Mouse (Mus musculus) monocyte, adult 5-6 weeks (primary cell): ENCODE measurements at regions not wholly inside any gene's neighbourhood (a gene's known extent, or its start where the extent isn't known, plus 50 kb on each side); places are given as distances from the start of the nearest gene placed in this dataset.
A peak's percentile ranks its signal among the peaks of the same experiment; 100 is the strongest.
"Not testable (repeated sequence)": the region's sequence is repeated elsewhere in the genome, so short reads cannot be mapped to it uniquely, and the experiment has no call there.

Experiments used
- ATAC-seq: fragments of 153-309, 156-312 bp; replicated peaks from 2 replicates; pipeline ENCODE4 v1.8.0; 2017; ENCODE audit warnings: mild to moderate bottlenecking; ENCODE audit not compliant: low TSS enrichment, insufficient number of reproducible peaks, severe bottlenecking, poor library complexity, low FRiP score

DNA sequence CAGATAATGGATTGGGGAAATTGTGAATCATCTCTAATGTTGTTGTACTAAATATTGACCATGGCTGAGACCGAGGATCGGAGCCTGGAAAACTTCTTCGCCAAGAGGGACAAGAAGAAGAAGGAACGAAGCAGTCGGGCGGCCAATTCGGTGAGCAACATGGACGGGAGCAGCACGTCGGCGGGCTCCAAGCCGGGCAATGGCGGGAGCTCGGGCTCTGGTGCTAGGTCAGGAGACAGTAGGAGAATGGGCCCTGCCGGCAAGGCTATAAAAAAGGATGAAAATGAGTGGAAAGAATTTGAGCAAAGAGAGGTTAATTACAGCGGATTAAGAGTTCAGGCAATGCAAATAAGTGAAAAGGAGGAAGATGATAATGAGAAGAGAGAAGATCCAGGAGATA lies 55.0 kb upstream of the Zfp990 start:
- ATAC-seq = not testable (repeated sequence)

DNA sequence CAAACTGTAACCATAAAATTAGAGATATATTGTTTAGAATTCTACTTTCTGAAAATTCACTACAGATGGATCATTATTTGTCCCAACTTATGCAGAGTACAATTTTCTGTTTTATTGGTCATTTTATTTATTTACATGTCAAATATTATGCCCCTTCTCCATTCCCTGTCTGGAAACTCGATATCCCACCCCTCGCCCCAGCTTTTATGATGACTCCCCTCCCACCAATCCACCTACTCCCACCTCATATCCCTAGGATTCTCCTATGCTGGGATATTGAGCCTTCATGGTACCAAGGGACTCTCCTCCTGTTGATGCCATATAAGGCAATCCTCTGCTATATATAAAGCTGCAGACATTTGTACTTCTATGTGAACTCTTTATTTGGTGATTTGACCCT lies 62.0 kb upstream of the Zfp990 start:
- ATAC-seq = no peak

DNA sequence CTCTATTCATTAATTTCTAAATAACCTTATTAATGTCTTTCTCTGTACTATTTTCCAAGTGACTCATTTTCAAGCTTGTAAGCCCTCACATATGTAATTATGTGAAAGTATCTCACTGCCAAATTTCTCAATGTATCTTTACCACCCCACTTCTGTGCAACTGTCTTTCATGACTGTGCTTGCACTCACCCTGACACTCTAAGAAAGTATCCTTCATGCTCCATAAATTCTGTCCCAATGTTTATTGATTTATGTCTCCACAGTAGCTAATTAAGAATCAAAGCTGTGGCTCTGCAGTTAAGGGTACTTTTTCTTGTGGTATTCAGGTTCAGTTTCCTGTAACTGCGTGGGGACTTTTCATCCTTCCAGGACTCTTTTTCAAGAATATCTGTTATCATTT lies 73.8 kb upstream of the Zfp990 start:
- ATAC-seq = not testable (repeated sequence)

DNA sequence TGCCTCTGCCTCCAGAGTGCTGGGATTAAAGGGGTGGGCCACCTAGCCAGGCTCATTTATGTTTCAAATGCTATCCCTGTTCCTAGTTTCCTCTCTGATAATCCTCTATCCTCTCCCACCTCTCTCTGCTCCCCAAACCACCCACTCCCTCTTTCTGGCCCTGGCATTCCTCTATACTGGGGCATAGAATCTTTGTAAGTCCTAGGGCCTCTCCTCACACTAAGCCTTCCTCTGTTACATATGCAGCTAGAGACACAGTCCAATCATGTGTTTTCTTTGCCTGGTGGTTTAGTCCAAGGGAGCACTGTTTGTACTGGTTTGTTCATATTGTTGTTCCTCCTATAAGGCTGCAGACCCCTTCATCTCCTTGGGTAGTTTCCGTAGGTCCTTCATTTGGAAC lies 76.0 kb upstream of the Zfp990 start:
- ATAC-seq = no peak

DNA sequence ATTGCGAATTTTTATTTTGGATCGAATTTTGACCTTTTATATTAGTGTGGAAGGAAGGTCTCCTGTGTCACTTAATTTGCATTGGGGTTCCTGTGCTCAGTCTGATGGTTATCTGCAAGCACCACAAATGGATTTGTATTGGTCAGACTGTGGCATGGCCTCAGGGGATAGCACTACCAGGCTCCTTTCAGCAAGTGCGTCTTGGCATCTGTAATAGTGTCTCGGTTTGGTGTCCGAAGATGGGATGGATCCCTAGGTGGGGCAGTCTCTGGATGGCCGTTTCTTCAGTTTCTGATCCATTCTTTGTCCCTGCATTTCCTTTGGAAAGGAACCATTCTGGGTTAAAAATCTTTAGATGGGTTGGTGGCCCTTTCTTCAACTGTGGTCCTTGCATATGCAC lies 76.5 kb upstream of the Zfp990 start:
- ATAC-seq = no peak

DNA sequence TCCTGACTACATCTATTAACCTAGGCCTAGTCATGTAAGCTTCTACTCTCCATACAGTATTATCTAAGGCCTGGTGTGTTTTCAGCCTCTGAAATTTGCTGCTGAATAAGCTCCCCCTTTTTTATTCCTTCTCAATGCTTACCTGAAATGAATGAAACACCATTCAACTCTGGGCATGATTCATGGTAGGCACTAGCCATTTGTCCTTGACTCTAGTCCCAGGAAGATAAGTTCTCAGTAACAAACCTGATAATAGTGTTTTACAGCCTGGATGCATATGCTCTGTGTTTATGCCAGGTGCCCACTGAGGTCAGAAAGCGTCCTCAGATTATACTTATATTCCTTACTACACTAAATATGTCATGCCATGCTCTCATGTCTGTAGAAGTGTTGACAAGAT lies 77.3 kb upstream of the Zfp990 start:
- ATAC-seq = not testable (repeated sequence)

DNA sequence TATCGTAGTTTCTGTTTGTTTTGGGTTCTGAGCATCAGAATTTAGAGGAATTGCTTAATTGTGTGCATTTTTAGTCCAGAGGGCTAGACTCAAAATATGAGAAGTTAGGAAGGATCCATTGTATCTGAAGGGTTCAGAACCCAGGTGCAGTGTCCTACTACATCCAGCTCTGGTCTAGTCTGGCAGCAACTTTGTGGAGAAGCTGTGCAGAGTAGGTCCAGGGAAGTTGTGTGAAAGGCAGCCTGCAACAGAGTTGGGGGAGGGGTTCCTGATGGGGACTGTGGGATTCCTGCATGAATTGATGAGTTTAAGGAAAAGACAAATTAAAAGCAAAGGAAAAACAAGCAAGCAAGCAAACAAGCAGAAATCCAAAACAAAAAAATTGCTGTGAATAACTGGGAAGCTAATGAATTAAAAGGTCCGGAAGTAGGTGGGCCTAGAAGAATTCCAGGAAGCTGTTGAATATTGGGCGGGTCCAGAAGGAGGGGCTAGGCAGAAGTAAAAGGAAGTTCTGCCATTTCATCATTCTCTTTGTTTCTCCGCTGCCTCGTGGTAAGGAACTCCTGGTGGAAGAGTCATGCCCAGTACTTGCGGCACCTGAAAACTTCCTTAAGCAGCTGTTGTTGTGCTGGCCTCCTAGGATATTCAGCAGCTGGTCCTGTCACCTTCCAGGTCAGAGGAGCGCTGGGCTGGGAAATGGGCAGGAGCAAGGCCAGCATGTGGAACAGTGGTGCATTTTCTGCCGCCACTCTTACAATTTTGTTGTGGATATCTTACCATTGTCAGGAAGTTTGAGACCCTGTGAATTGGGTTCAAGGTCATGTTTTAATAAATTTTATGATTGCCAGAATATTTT lies 78.4 kb upstream of the Zfp990 start:
- no peak for ATAC-seq

DNA sequence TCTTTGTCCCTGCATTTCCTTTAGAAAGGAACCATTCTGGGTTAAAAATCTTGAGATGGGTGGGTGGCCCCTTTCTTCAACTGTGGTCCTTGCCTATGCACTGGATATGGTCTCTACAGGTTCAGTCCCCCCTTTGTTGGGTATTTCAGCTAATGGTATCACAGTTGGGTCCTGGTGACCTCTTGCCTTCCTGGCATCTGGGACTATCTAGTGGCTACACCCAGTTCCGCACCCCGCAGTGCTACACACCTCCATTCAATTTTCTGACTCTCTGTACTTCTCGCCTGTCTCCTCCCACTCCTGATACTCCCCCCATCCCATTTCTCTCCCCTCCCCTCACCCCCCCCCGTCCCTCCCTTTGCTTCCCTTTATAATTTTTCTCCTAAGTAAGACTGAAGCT lies 92.7 kb upstream of the Zfp990 start:
- ATAC-seq = not testable (repeated sequence)

DNA sequence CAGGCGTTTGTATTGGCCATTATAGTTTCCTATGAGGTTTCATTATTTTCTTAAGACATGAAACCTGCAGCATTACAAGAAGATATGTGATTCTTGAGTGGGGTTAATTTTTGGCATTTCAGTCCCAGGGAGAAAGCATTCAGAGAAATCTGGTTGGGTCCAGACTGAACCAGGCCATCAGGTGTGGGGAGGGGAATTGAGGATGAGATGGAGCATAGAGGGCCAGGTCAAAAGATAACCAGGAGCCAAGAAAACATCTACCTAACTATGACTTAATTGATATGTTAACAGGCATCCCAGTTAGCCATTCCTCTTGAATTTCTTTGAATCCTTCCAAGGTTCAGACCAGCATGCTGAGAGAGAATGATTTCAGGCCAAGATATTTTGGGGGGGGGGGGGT lies 96.2 kb upstream of the Tnfrsf8 start:
- ATAC-seq = no peak

DNA sequence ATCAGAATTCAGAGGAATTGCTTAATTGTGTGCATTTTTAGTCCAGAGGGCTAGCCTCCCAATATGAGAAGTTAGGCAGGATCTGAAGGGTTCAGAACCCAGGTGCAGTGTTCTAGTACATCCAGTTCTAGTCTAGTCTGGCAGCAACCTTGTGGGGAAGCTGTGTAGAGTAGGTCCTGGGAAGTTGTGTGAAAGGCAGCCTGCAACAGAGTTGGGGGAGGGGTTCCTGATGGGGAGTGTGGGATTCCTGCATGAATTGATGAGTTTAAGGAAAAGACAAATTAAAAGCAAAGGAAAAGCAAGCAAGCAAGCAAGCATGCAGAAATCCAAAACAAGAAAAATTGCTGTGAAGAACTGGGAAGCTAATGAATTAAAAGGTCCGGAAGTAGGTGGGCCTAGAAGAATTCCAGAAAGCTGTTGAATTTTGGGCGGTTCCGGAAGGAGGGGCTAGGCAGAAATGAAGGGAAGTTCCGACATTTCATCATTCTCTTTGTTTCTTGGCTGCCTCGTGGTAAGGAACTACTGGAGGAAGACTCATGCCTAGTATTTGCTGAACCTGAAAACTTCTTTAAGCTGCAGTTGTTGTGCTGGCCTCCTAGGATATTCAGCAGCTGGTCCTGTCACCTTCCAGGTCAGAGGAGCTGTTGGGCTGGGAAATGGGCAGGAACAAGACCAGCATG lies 95.0 kb upstream of the Tnfrsf8 start:
- no peak for ATAC-seq

DNA sequence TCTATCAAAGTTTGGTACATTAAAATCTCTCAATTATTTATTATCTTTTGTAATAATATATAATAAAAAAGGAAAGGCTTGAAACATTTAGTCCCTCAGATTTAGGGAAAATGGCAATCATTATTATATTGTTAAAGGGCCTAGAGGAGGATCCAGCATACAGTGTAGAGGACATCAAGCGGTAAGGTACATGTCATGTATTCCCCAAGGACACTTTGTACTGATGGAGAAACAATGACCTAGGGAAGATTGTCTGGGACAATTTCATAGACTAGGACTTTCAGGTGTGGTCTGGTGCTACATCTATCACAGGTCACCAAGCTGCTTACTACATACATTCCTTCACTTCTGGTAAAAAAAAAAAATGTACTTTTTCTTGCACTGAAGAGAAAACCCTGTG lies 91.1 kb upstream of the Tnfrsf8 start:
- ATAC-seq = not testable (repeated sequence)

DNA sequence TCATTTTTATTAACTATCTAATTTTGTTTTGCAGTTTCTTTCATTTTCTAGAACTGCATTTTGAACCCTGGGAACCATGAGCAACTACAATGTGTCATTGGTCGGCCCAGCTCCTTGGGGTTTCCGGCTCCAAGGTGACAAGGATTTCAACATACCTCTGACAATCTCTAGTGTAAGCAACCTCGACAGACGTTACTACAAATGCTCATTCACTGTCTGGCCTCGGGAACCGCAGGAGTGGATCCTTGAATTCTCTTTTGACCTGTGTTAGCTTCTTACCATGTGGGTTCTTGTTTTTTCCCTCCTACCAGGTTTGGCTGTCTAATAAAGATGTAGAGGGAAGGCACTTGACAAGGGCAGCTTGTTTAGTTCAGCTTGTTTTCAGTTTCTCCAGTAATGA lies 89.3 kb upstream of the Tnfrsf8 start:
- ATAC-seq = peak; percentile 43; the same call in 1 of the 2 replicates

DNA sequence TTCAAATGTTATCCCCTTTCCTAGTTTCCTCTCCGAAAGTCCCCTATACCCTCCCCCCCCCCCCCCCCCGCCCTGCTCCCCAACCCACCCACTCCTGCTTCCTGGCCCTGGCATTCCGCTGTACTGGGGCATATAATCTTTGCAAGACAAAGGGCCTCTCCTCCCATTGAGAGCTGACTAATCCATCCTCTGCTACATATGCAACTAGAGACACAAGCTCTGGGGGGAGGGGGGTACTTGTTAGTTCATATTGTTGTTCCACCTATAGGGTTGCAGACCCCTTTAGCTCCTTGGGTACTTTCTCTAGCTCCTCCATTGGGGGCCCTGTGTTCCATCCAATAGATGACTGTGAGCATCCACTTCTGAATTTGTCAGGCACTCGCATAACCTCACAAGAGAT lies 63.9 kb upstream of the Tnfrsf8 start:
- not testable (repeated sequence) for ATAC-seq

DNA sequence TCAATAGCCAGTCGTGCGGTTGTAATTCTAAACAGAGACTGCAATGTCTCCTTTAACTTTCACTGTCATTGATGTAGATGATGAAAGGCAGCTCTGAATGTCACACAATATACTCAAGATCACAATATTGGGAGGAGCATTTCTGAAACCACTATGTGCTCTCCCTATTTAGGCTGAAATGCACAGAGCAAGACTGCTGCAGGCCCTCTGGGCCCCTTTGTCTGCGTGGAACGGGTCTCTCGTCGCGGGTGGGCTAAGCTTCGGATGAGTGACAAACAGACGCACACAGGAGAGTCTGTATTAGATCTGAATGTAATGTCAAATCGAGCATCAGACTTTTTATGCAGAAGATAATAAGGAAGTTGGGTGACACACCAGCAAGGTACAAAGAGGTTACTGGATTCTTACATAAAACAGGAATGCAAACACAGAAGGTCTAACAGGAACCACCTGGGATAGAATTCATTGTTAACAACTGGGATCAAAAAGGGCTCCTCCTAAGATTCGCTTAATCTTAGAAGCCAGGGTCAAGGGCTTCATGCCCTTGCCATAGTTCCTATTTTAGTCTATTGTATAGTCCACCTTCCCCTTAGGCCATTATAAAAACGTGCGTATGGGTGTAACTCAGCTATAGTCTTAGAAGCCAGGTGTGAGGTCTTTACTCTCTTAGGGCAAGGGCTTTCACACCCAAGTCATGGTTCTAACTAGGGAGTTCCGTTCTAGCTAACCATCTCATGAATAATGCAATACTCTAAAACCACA lies 62.5 kb upstream of the Tnfrsf8 start:
- not testable (repeated sequence) for ATAC-seq

DNA sequence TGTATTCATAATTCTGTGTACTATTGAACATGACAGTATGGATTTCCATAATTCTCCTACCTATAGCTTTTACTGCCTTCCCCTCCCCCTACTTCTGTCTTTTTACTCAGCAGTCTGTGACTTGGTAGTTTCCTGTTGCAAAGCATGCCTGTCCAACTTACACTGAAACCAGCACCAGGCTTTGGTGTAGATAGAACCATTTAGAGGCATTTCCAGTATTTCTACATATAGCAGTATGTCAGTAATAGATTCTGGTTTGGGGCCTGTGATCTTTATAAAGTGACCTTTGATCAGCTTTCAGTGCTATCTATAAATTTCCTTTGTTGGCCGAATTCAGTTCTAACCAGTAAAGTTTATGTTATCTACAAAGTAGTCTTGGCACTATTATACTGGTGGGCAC lies 54.8 kb upstream of the Tnfrsf8 start:
- ATAC-seq = no peak

DNA sequence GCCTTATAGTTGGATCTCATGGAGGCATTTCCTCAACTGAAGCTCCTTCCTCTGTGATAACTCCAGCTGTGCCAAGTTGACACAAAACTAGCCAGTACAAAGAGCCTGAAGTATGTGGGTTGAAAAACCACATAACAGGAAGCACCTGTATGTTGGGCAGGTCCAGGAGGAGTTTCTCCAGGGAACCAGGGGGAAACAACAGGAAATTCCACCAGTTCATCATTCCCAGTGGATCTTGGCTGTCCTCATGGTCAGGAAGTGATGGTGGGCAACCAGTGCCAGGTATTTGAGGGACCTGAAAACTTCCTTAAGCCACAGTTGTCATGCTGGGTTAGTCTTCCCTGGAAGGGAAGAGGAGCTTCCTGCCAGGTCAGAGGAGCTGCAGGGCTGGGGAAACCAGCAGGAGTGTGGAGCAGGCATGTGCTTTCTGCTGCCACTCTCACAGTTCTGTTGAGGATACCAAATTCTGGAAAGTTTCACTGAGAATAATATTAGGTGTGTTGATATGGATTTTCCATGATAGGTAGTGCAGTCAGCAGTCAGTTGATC lies 52.4 kb upstream of the Tnfrsf8 start:
- ATAC-seq = no peak

DNA sequence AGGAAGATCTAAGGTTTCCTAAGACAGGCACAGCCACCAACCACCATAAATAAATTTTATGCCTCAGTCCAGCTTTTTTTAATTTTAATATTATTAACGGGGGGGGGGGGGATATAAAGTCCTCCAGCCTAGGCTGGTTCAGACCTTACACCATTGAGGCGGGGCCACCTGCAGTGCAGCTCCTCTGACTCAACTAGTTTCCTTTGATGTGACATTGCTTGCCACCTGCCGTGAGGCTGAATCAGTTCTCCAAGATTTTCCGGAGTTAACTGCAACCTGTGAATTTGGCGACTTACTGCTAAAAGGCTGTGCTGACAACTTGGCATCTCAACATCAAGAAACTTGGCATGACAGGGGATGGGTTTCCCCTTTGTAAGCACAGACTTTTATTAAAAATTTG lies 51.3 kb upstream of the Tnfrsf8 start:
- ATAC-seq = no peak

DNA sequence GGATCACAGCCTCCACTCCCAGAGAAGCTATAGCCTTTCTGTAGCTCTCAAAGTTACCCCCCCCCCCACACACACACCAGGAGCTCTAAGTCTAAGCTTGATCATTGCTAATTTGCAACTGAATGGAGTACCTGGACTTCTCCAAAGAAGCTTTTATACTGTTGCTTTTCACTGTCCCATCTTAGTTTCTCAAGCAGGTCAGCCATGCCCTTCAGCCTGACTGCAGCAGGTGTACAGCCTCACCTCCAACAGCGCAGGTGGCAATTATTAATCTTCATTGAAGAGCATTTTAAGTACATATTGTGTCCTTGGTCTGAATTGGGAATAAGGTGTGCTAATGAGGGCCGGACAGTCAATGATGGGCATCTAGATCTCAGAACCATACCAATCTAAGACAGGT lies 50.8 kb upstream of the Tnfrsf8 start:
- not testable (repeated sequence) for ATAC-seq
